Mouse (Mus musculus): ENCODE data around the gene Atf6b. TPM values are rescaled to one million over a fixed set of nuclear protein-coding genes. Genes with fewer than 3 reads are reported as not detected.

Gene Atf6b
- polyA plus RNA-seq, 1 experiment from 2014 or later: 105 TPM

Other genes with a start within 250 kb of the Atf6b start
- 1.3 and 1.6 TPM in 2 replicates for gene BC051142, start 248.3 kb upstream of the Atf6b start, polyA plus RNA-seq (2016; fragmentation: Nextera tagmentation; extraction: Ambion mirVana)
- gene Btnl4, start 169.8 kb upstream of the Atf6b start, polyA plus RNA-seq (2016; fragmentation: Nextera tagmentation; extraction: Ambion mirVana): not detected in 2 replicates
- not detected in 2 replicates for gene Btnl6, start 129.8 kb upstream of the Atf6b start, polyA plus RNA-seq (2016; fragmentation: Nextera tagmentation; extraction: Ambion mirVana)
- gene Notch4, start 82.9 kb upstream of the Atf6b start, polyA plus RNA-seq (2016; fragmentation: Nextera tagmentation; extraction: Ambion mirVana): 6.1 and 7.0 TPM in 2 replicates
- gene Gpsm3, start 57.3 kb upstream of the Atf6b start, polyA plus RNA-seq (2016; fragmentation: Nextera tagmentation; extraction: Ambion mirVana): 5.9 and 6.5 TPM in 2 replicates
- 15.6 and 15.7 TPM in 2 replicates for gene Pbx2, start 55.9 kb upstream of the Atf6b start, polyA plus RNA-seq (2016; fragmentation: Nextera tagmentation; extraction: Ambion mirVana)
- gene Ager, start 49.3 kb upstream of the Atf6b start, polyA plus RNA-seq (2016; fragmentation: Nextera tagmentation; extraction: Ambion mirVana): 2.3 TPM in 2 replicates
- gene Rnf5, start 43.5 kb upstream of the Atf6b start, polyA plus RNA-seq (2016; fragmentation: Nextera tagmentation; extraction: Ambion mirVana): 185 and 186 TPM in 2 replicates
- gene Agpat1, start 42.9 kb upstream of the Atf6b start, polyA plus RNA-seq (2016; fragmentation: Nextera tagmentation; extraction: Ambion mirVana): 60.8 and 62.7 TPM in 2 replicates
- 1.6 and 3.1 TPM in 2 replicates for gene Egfl8, start 31.2 kb upstream of the Atf6b start, polyA plus RNA-seq (2016; fragmentation: Nextera tagmentation; extraction: Ambion mirVana)
- 22.1 and 22.4 TPM in 2 replicates for gene Ppt2, start 18.6 kb upstream of the Atf6b start, polyA plus RNA-seq (2016; fragmentation: Nextera tagmentation; extraction: Ambion mirVana)
- 0.54 and 0.62 TPM in 2 replicates for gene Prrt1, start 17.6 kb upstream of the Atf6b start, polyA plus RNA-seq (2016; fragmentation: Nextera tagmentation; extraction: Ambion mirVana)
- gene Fkbpl, start 2.4 kb upstream of the Atf6b start, polyA plus RNA-seq (2016; fragmentation: Nextera tagmentation; extraction: Ambion mirVana): 14.8 and 15.5 TPM in 2 replicates
- gene Tnxb, start 23.4 kb downstream of the Atf6b start, polyA plus RNA-seq (2016; fragmentation: Nextera tagmentation; extraction: Ambion mirVana): not detected in 2 replicates
- not detected in 2 replicates for gene C4b, start 96.7 kb downstream of the Atf6b start, polyA plus RNA-seq (2016; fragmentation: Nextera tagmentation; extraction: Ambion mirVana)
- gene Cyp21a1, start 157.4 kb downstream of the Atf6b start, polyA plus RNA-seq (2016; fragmentation: Nextera tagmentation; extraction: Ambion mirVana): not detected in 2 replicates
- gene Stk19, start 189.8 kb downstream of the Atf6b start, polyA plus RNA-seq (2016; fragmentation: Nextera tagmentation; extraction: Ambion mirVana): 28.6 and 31.6 TPM in 2 replicates
- gene Dxo, start 189.9 kb downstream of the Atf6b start, polyA plus RNA-seq (2016; fragmentation: Nextera tagmentation; extraction: Ambion mirVana): 80.2 and 83.0 TPM in 2 replicates
- gene Skiv2l, start 203.1 kb downstream of the Atf6b start, polyA plus RNA-seq (2016; fragmentation: Nextera tagmentation; extraction: Ambion mirVana): 58.0 and 58.3 TPM in 2 replicates
- 150 and 153 TPM in 2 replicates for gene Nelfe, start 203.2 kb downstream of the Atf6b start, polyA plus RNA-seq (2016; fragmentation: Nextera tagmentation; extraction: Ambion mirVana)
- gene Cfb, start 215.4 kb downstream of the Atf6b start, polyA plus RNA-seq (2016; fragmentation: Nextera tagmentation; extraction: Ambion mirVana): 1.8 and 2.7 TPM in 2 replicates
- 6.6 and 7.0 TPM in 2 replicates for gene Zbtb12, start 232.3 kb downstream of the Atf6b start, polyA plus RNA-seq (2016; fragmentation: Nextera tagmentation; extraction: Ambion mirVana)
- gene Gm20547, start 234.9 kb downstream of the Atf6b start, polyA plus RNA-seq (2016; fragmentation: Nextera tagmentation; extraction: Ambion mirVana): 0.05 and 0.11 TPM in 2 replicates